Mouse (Mus musculus): ENCODE results near the gene Arv1. TPM values are rescaled to one million over a fixed set of nuclear protein-coding genes. Genes with fewer than 3 reads are reported as not detected.
A peak's percentile ranks its signal among the peaks of the same experiment; 100 is the strongest.

The Arv1 gene
- total and polyA plus RNA-seq, 3 experiments: 9.7 to 22.0 (median 11.9) TPM

DNA sequence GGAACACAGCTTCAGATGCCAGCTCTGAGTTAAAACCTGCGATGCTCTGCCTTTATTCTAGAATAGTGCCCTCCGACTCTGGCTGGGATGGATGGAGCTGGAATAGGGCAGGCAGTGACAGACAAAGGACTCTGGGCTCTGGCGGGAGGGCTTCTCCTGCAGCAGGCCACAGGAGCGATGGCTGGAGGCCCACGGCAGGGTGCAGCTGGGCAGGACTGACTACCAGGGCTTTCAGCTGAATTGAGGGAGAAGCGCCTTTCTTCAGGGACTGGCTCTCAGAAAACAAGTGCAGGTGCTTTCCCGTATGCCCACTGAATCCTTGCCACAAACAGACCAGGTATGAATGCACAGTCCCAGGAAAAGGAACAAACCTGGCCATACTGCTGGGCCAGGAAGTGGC lies 44.9 kb upstream of the Arv1 start:
- in situ Hi-C loops (cut with MboI; ENCODE audit: low pct_ligation_motif_present, low pct_unique_long_range_greater_than_20kb, low sequenced_read_pairs): no loop called here
- Histone ChIP-seq H3K4me1 (ENCODE audit: control insufficient read depth in 1 of 2, insufficient read depth in 2 of 2) (peaks cover 0 to 6% of the 10 kb centered on the region in 2 experiments; a peak in 1 of 4 replicates), H3K4me2 (ENCODE audit: insufficient read depth, low read depth, poor library complexity, severe bottlenecking) (no peak overlapping the region), H3K36me3 (replicated peaks in 1 of 2; ENCODE audit: control insufficient read depth in 1 of 2, insufficient read depth in 1 of 2, low read length in 1 of 2) (peaks cover 62 to 97% of the 10 kb centered on the region in 2 experiments), H3K79me2 (replicated peaks; ENCODE audit: control insufficient read depth, extremely low read depth, insufficient read depth, poor library complexity, severe bottlenecking) (no peaks in the 10 kb centered on the region), H3K4me3 (replicated peaks in 1 of 3; ENCODE audit: low read depth in 2 of 3, low read length in 2 of 3, poor library complexity in 1 of 3) (no peak overlapping the region), H3K9me3 (replicated peaks; ENCODE audit: low read length) (no peaks in the 10 kb centered on the region), H3K9ac (ENCODE audit: insufficient read depth, low read depth) (no peak overlapping the region), H3K27ac (ENCODE audit: insufficient read depth, low read depth) (no peak overlapping the region), H3K27me3 (replicated peaks) (no peaks in the 10 kb centered on the region)
- TF ChIP-seq JUN (IDR thresholded peaks at IDR 0.05; ENCODE audit: insufficient read depth, low read depth, low read length) (no peak), ETS1 (conservative IDR thresholded peaks at IDR 0.05; ENCODE audit: low read depth, low read length) (no peak), CTCF (conservative IDR thresholded peaks at IDR 0.05 in 1 of 2, IDR thresholded peaks at IDR 0.05 in 1 of 2; ENCODE audit: low read depth in 2 of 2, low read length in 2 of 2) (no peak), HCFC1 (IDR thresholded peaks at IDR 0.05; ENCODE audit: low read depth, low read length) (no peak)
- no peak for DNase-seq (ENCODE audit: extremely low read depth)
- dilution Hi-C loops (cut with MboI; ENCODE audit: extremely low pct_ligation_motif_present, extremely low pct_unique_long_range_greater_than_20kb, low sequenced_read_pairs): no loop called here

- dilution Hi-C loops (cut with MboI; ENCODE audit: extremely low pct_ligation_motif_present, extremely low pct_unique_long_range_greater_than_20kb, low sequenced_read_pairs) (no loop called here), in situ Hi-C loops (cut with MboI; ENCODE audit: low pct_ligation_motif_present, low pct_unique_long_range_greater_than_20kb, low sequenced_read_pairs) (no loop called here)
- peaks cover 62 to 97% of the 10 kb centered on the region in 2 experiments for H3K36me3 ChIP-seq (replicated peaks in 1 of 2; ENCODE audit: control insufficient read depth in 1 of 2, insufficient read depth in 1 of 2, low read length in 1 of 2)
- DNase-seq (ENCODE audit: extremely low read depth): peak; percentile 48
- TF ChIP-seq ZKSCAN1 (IDR thresholded peaks at IDR 0.05; ENCODE audit: borderline replicate concordance, low read depth, low read length) (no peak), SMC3 (IDR thresholded peaks at IDR 0.05; ENCODE audit: low read depth, low read length) (peak; percentile 76), RAD21 (IDR thresholded peaks at IDR 0.05; ENCODE audit: low read depth, low read length) (peak; percentile 76), CTCF (conservative IDR thresholded peaks at IDR 0.05 in 1 of 2, IDR thresholded peaks at IDR 0.05 in 1 of 2; ENCODE audit: low read depth in 2 of 2, low read length in 2 of 2) (peak; percentile 73 to 83)
- H3K9me3 ChIP-seq (replicated peaks; ENCODE audit: low read length): no peaks in the 10 kb centered on the region
- no peak overlapping the region for H3K27ac ChIP-seq (ENCODE audit: insufficient read depth, low read depth)
- no peaks in the 10 kb centered on the region for H3K27me3 ChIP-seq (replicated peaks)
- H3K4me3 ChIP-seq (replicated peaks in 1 of 3; ENCODE audit: low read depth in 2 of 3, low read length in 2 of 3, poor library complexity in 1 of 3): no peak overlapping the region
- no peaks in the 10 kb centered on the region for H3K79me2 ChIP-seq (replicated peaks; ENCODE audit: control insufficient read depth, extremely low read depth, insufficient read depth, poor library complexity, severe bottlenecking)
- no peak overlapping the region for H3K9ac ChIP-seq (ENCODE audit: insufficient read depth, low read depth)
- no peak overlapping the region for H3K4me2 ChIP-seq (ENCODE audit: insufficient read depth, low read depth, poor library complexity, severe bottlenecking)
- H3K4me1 ChIP-seq (ENCODE audit: control insufficient read depth in 1 of 2, insufficient read depth in 2 of 2): peaks cover 0 to 6% of the 10 kb centered on the region in 2 experiments; a peak in 1 of 4 replicates
These were observed 44.5 kb upstream of the Arv1 start for GRCm38 (mm10) chr8:124677486-124677885.

- H3K4me1 ChIP-seq (ENCODE audit: control insufficient read depth in 1 of 2, insufficient read depth in 2 of 2): peaks cover 0 to 6% of the 10 kb centered on the region in 2 experiments; a peak in 1 of 4 replicates
- H3K4me3 ChIP-seq (replicated peaks in 1 of 3; ENCODE audit: low read depth in 2 of 3, low read length in 2 of 3, poor library complexity in 1 of 3): no peak overlapping the region
- no peaks in the 10 kb centered on the region for H3K79me2 ChIP-seq (replicated peaks; ENCODE audit: control insufficient read depth, extremely low read depth, insufficient read depth, poor library complexity, severe bottlenecking)
- DNase-seq (ENCODE audit: extremely low read depth): no peak
- H3K27ac ChIP-seq (ENCODE audit: insufficient read depth, low read depth): no peak overlapping the region
- H3K9ac ChIP-seq (ENCODE audit: insufficient read depth, low read depth): no peak overlapping the region
- TF ChIP-seq EP300 (IDR thresholded peaks at IDR 0.05; ENCODE audit: low read length) (no peak), JUN (IDR thresholded peaks at IDR 0.05; ENCODE audit: insufficient read depth, low read depth, low read length) (no peak), MAZ (IDR thresholded peaks at IDR 0.05; ENCODE audit: low read depth, low read length) (no peak), UBTF (IDR thresholded peaks at IDR 0.05; ENCODE audit: low read depth, low read length) (no peak), USF2 (conservative IDR thresholded peaks at IDR 0.05; ENCODE audit: low read depth, low read length) (no peak), GABPA (IDR thresholded peaks at IDR 0.05; ENCODE audit: insufficient replicate concordance, low read depth, low read length) (no peak), ETS1 (conservative IDR thresholded peaks at IDR 0.05; ENCODE audit: low read depth, low read length) (no peak), SIN3A (IDR thresholded peaks at IDR 0.05; ENCODE audit: low read length) (no peak), BHLHE40 (IDR thresholded peaks at IDR 0.05; ENCODE audit: low read depth, low read length) (no peak), RAD21 (IDR thresholded peaks at IDR 0.05; ENCODE audit: low read depth, low read length) (no peak), POLR2A (IDR thresholded peaks at IDR 0.05; ENCODE audit: low read depth, low read length) (no peak), ZMIZ1 (IDR thresholded peaks at IDR 0.05; ENCODE audit: low read depth, low read length) (no peak), MAX (IDR thresholded peaks at IDR 0.05; ENCODE audit: low read length) (no peak), JUND (conservative IDR thresholded peaks at IDR 0.05; ENCODE audit: low read depth, low read length) (no peak), MEF2A (IDR thresholded peaks at IDR 0.05; ENCODE audit: borderline replicate concordance, low read depth, low read length) (no peak), IRF4 (IDR thresholded peaks at IDR 0.05; ENCODE audit: low read depth, low read length) (no peak), USF1 (IDR thresholded peaks at IDR 0.05; ENCODE audit: low read depth, low read length) (no peak), MXI1 (IDR thresholded peaks at IDR 0.05; ENCODE audit: low read depth, low read length) (no peak), SMC3 (IDR thresholded peaks at IDR 0.05; ENCODE audit: low read depth, low read length) (no peak)
- dilution Hi-C loops (cut with MboI; ENCODE audit: extremely low pct_ligation_motif_present, extremely low pct_unique_long_range_greater_than_20kb, low sequenced_read_pairs) (no loop called here), in situ Hi-C loops (cut with MboI; ENCODE audit: low pct_ligation_motif_present, low pct_unique_long_range_greater_than_20kb, low sequenced_read_pairs) (no loop called here)
- no peaks in the 10 kb centered on the region for H3K27me3 ChIP-seq (replicated peaks)
- H3K9me3 ChIP-seq (replicated peaks; ENCODE audit: low read length): no peaks in the 10 kb centered on the region
- H3K4me2 ChIP-seq (ENCODE audit: insufficient read depth, low read depth, poor library complexity, severe bottlenecking): no peak overlapping the region
- peaks cover 61 to 95% of the 10 kb centered on the region in 2 experiments for H3K36me3 ChIP-seq (replicated peaks in 1 of 2; ENCODE audit: control insufficient read depth in 1 of 2, insufficient read depth in 1 of 2, low read length in 1 of 2)
These were observed 43.7 kb upstream of the Arv1 start for GRCm38 (mm10) chr8:124678246-124678645.

Data from CH12.LX (cell line).